Mouse (Mus musculus) lung, postnatal 0 days (tissue): ENCODE measurements around the gene Islr.

Experiments used
- CTCF ChIP-seq: IDR thresholded peaks from 2 replicates; pipeline ENCODE4 v1.5.1; 2016; ENCODE audit warnings: antibody characterized with exemption, mild to moderate bottlenecking
- EP300 ChIP-seq: IDR thresholded peaks from 2 replicates; pipeline ENCODE4 v1.6.1; 2016; ENCODE audit warnings: antibody characterized with exemption, mild to moderate bottlenecking, control low read depth

DNA sequence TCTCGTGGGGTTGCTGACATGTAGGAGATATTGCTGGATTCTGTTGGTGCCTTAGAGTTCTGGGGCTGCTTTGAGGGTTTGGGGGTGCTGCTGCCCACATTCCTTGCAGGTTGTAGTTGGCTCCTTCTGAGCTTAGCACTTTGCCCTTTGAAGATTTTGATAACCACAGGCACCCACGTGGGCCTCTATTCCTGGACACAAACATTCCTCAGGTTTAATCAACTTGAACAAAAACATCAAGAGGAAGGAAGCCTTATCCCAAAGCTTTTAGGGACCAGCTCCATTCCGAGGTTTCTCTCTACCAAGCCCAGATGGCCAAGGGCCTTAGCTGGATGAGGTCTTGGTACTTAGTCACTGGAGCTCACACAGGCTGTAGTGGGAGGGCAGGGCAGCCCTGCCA lies 73.2 kb downstream of the Islr start:
- TF ChIP-seq CTCF, result no peak
- no peak for TF ChIP-seq EP300
